Mouse (Mus musculus): Measurements from ENCODE around the gene Kcnmb2.

GRCm38 (mm10) chr3:32128391-32128790 lies 226.1 kb downstream of the Kcnmb2 start:
- TF ChIP-seq CTCF (IDR thresholded peaks at IDR 0.05; ENCODE audit: low read depth) (no peak), EP300 (optimal IDR thresholded peaks at IDR 0.05) (no peak)
